Comparison of ENCODE assay signal across 9 mouse cellular contexts in genomic region chr11:4729603-4730002, GRCm38 (mm10). TPM values are rescaled to one million over a fixed set of nuclear protein-coding genes. Genes with fewer than 3 reads are reported as not detected.
A peak's percentile ranks its signal among the peaks of the same experiment; 100 is the strongest.
DNase-seq lines count a peak whose midpoint lies in the region; ATAC-seq lines count a peak whose summit lies in the region.
"Had no signal": no experiment of that assay in that cellular context is flagged by ENCODE, and none has a peak within 500 bp of the region (broad histone marks: within the 10 kb centered on the region; RNA-seq: fewer than 3 reads in every experiment).

No protein-coding gene starts in this region.

- no peaks in the 10 kb centered on the region for H3K27me3 ChIP-seq in kidney, embryonic 15.5 days
- peaks cover 3% of the 10 kb centered on the region for H3K27me3 ChIP-seq in embryonic facial prominence, embryonic 10.5 days (replicated peaks; ENCODE audit: low read depth, poor library complexity, severe bottlenecking)

- no peaks in the 10 kb centered on the region for H3K4me1 ChIP-seq in kidney, embryonic 15.5 days
- peaks cover 25% of the 10 kb centered on the region for H3K4me1 ChIP-seq in embryonic facial prominence, embryonic 10.5 days

- 0 out of 2 replicates have a peak overlapping the region, but pooled peaks have one; percentile 22 for H3K27ac ChIP-seq in kidney, embryonic 15.5 days
- H3K27ac ChIP-seq in embryonic facial prominence, embryonic 10.5 days (replicated peaks): peak overlapping the region; percentile 51

- peaks cover 20% of the 10 kb centered on the region; the same call in 1 of the 2 replicates for H3K36me3 ChIP-seq in kidney, embryonic 15.5 days
- H3K36me3 ChIP-seq in embryonic facial prominence, embryonic 10.5 days (replicated peaks): peaks cover 35% of the 10 kb centered on the region

- no peak overlapping the region for H3K4me3 ChIP-seq in kidney, embryonic 15.5 days (replicated peaks)
- H3K4me3 ChIP-seq in embryonic facial prominence, embryonic 10.5 days: no peak overlapping the region
- H3K4me3 ChIP-seq: myocyte had no signal

- intact Hi-C loops in left cerebral cortex, postnatal 4 days (cut with DNase I): no loop called here
- intact Hi-C loops in left cerebral cortex, postnatal 14 days (cut with DNase I): no loop called here

- no peak overlapping the region for H3K4me2 ChIP-seq in kidney, embryonic 15.5 days

- no peak overlapping the region for H3K9ac ChIP-seq in kidney, embryonic 15.5 days

- 44% methylated on average over 12 of the region's 12 CpGs for WGBS in kidney, embryonic 15.5 days
- WGBS in embryonic facial prominence, embryonic 10.5 days: 87% methylated on average over 12 of the region's 12 CpGs

- no peak for DNase-seq in kidney, adult 8-10 months
- DNase-seq in MN1 (ENCODE audit: low spot score): peak; percentile 92
- DNase-seq in embryonic facial prominence, embryonic 10.5 days (ENCODE audit: low spot score): peak; percentile 8
- peak; percentile 39 for DNase-seq in lung, postnatal 25 days (ENCODE audit: low spot score)
- DNase-seq in left cerebral cortex, postnatal 4 days: no peak
- DNase-seq in cerebellum, postnatal 25 days: no peak
- no peak for DNase-seq in left cerebral cortex, postnatal 14 days (ENCODE audit: low spot score in 2 of 2)

- H3K9me3 ChIP-seq in kidney, embryonic 15.5 days (replicated peaks): no peaks in the 10 kb centered on the region
- H3K9me3 ChIP-seq in embryonic facial prominence, embryonic 10.5 days: no peaks in the 10 kb centered on the region

- no peak for ATAC-seq in kidney, embryonic 15.5 days (replicated peaks; ENCODE audit: low FRiP score)

RNA-seq across cellular contexts. Expression of gene Cabp7, which starts 17.0 kb away (rescaled TPM):
- 0.10 and 0.17 TPM in 2 replicates for polyA plus RNA-seq in kidney, embryonic 15.5 days (2015; fragmentation: Nextera tagmentation; extraction: Ambion mirVana)
- polyA plus RNA-seq in embryonic facial prominence, embryonic 10.5 days (2016; fragmentation: Nextera tagmentation; extraction: Ambion mirVana): 0.19 and 0.57 TPM in 2 replicates
- 1 to 10 TPM; 2.2 to 4.3 TPM for total RNA-seq in left cerebral cortex, postnatal 4 days (2021)
- total RNA-seq in left cerebral cortex, postnatal 14 days (2021): 10 to 100 TPM in 1 of 2 experiments, 1 to 10 TPM in 1; 5.8 to 14.4 TPM

RNA-seq across cellular contexts. Expression of gene Zmat5, which starts 25.1 kb away (rescaled TPM):
- 71.6 and 72.1 TPM in 2 replicates for polyA plus RNA-seq in kidney, embryonic 15.5 days (2015; fragmentation: Nextera tagmentation; extraction: Ambion mirVana)
- 75.4 and 82.4 TPM in 2 replicates for polyA plus RNA-seq in embryonic facial prominence, embryonic 10.5 days (2016; fragmentation: Nextera tagmentation; extraction: Ambion mirVana)
- total RNA-seq in left cerebral cortex, postnatal 4 days (2021): 10 to 100 TPM; 24.9 to 31.3 TPM
- total RNA-seq in left cerebral cortex, postnatal 14 days (2021): 10 to 100 TPM; 25.7 to 30.7 TPM

RNA-seq across cellular contexts. Expression of gene Uqcr10, which starts 25.5 kb away (rescaled TPM):
- 889 and 930 TPM in 2 replicates for polyA plus RNA-seq in kidney, embryonic 15.5 days (2015; fragmentation: Nextera tagmentation; extraction: Ambion mirVana)
- 661 and 685 TPM in 2 replicates for polyA plus RNA-seq in embryonic facial prominence, embryonic 10.5 days (2016; fragmentation: Nextera tagmentation; extraction: Ambion mirVana)
- total RNA-seq in left cerebral cortex, postnatal 4 days (2021): 100 to 1,000 TPM; 253 to 282 TPM
- 100 to 1,000 TPM; 429 to 434 TPM for total RNA-seq in left cerebral cortex, postnatal 14 days (2021)

Comparison
In these comparisons a context has a peak if more than half of its experiments do, and no peak if none do; other contexts are left out.
1. DNase-seq: peak in MN1 (single experiment), embryonic facial prominence, embryonic 10.5 days (single experiment) and lung, postnatal 25 days (single experiment); none in kidney, adult 8-10 months (0 of 2), left cerebral cortex, postnatal 4 days (single experiment), cerebellum, postnatal 25 days (0 of 2) and left cerebral cortex, postnatal 14 days (0 of 2).